Comparison of ENCODE assay signal across 8 mouse cellular contexts in genomic region chr7:81212261-81212681, GRCm38 (mm10). TPM values are rescaled to one million over a fixed set of nuclear protein-coding genes. Genes with fewer than 3 reads are reported as not detected.
A peak's percentile ranks its signal among the peaks of the same experiment; 100 is the strongest.
DNase-seq lines count a peak whose midpoint lies in the region; ATAC-seq lines count a peak whose summit lies in the region.

No protein-coding gene starts in this region.

- H3K9ac ChIP-seq in forebrain, embryonic 14.5 days (ENCODE audit: low read length): no peak overlapping the region

- H3K4me2 ChIP-seq in forebrain, embryonic 14.5 days (ENCODE audit: low read length): peak overlapping the region; percentile 46

- peak overlapping the region; percentile 36 for H3K4me3 ChIP-seq in forebrain, embryonic 14.5 days (ENCODE audit: low read depth, low read length)

- peak; percentile 43 for ATAC-seq in forebrain, embryonic 14.5 days
- peak; percentile 58 for ATAC-seq in megakaryocyte progenitor cell, adult 5-6 weeks (replicated peaks; ENCODE audit: poor library complexity)

- H3K9me3 ChIP-seq in forebrain, embryonic 14.5 days (replicated peaks; ENCODE audit: control insufficient read depth, low read length): no peaks in the 10 kb centered on the region

- peaks cover 57% of the 10 kb centered on the region for H3K27me3 ChIP-seq in forebrain, embryonic 14.5 days (replicated peaks; ENCODE audit: control insufficient read depth, insufficient read depth, low read length)

- peak overlapping the region; percentile 39; the same call in 1 of the 2 replicates for H3K27ac ChIP-seq in forebrain, embryonic 14.5 days (ENCODE audit: low read depth, low read length)

- 1% methylated on average over 22 of the region's 22 CpGs for WGBS in forebrain, embryonic 14.5 days
- under 1% methylated on average over 22 of the region's 22 CpGs for WGBS in large intestine, adult 2 months

- DNase-seq in 416B (ENCODE audit: low read depth): peak; percentile 82
- DNase-seq in adrenal gland, postnatal 10 days: peak; percentile 84
- DNase-seq in forebrain, embryonic 14.5 days (ENCODE audit: low spot score): peak; percentile 48
- peak; percentile 75 for DNase-seq in heart, postnatal 4 days
- DNase-seq in large intestine, adult 2 months (ENCODE audit: low read depth, low spot score): peak; percentile 28
- DNase-seq in right cerebral cortex, postnatal 4 days: peak; percentile 6
- peak; percentile 33 for DNase-seq in urinary bladder, postnatal 25 days (ENCODE audit: low spot score)

- H3K36me3 ChIP-seq in forebrain, embryonic 14.5 days (ENCODE audit: control insufficient read depth, insufficient read depth, low read length): no peaks in the 10 kb centered on the region

- H3K4me1 ChIP-seq in forebrain, embryonic 14.5 days (ENCODE audit: control insufficient read depth, insufficient read depth, low read length): peaks cover 4% of the 10 kb centered on the region; the same call in 1 of the 2 replicates

RNA-seq across cellular contexts. Expression of gene Pde8a, which starts 1.1 kb away (rescaled TPM):
- total RNA-seq in adrenal gland, postnatal 10 days (2021): 10 to 100 TPM; 29.9 to 31.0 TPM
- polyA plus RNA-seq in forebrain, embryonic 14.5 days (2014; fragmentation: Nextera tagmentation; extraction: Ambion mirVana): 1.5 and 1.7 TPM in 2 replicates
- total RNA-seq in heart, postnatal 4 days (2021): 10 to 100 TPM; 15.3 to 17.0 TPM
- polyA plus RNA-seq in large intestine, adult 2 months (2012; rRNA removed): 3.3 and 3.4 TPM in 2 replicates
- 7.7 and 9.4 TPM in 2 replicates for total RNA-seq in megakaryocyte progenitor cell, adult 5-6 weeks (2015)
- total RNA-seq in megakaryocyte progenitor cell, adult 5-6 weeks (2017): 2.4 and 7.2 TPM in 2 replicates

Comparison
In these comparisons a context has a peak if more than half of its experiments do, and no peak if none do; other contexts are left out.
1. Peak in every context shown above with its lines: DNase-seq, ATAC-seq, H3K4me3 ChIP-seq and H3K27ac ChIP-seq.
2. DNase-seq: peak in every context shown above with its lines; median percentile 84 in adrenal gland, postnatal 10 days; 82 in 416B; 75 in heart, postnatal 4 days; 48 in forebrain, embryonic 14.5 days; 33 in urinary bladder, postnatal 25 days; 28 in large intestine, adult 2 months; 6 in right cerebral cortex, postnatal 4 days.